Mouse (Mus musculus) stomach, postnatal 0 days (tissue): ENCODE results near the gene Drg1. TPM values are rescaled to one million over a fixed set of nuclear protein-coding genes. Genes with fewer than 3 reads are reported as not detected.
A peak's percentile ranks its signal among the peaks of the same experiment; 100 is the strongest.
"Not testable (repeated sequence)": the region's sequence is repeated elsewhere in the genome, so short reads cannot be mapped to it uniquely, and the experiment has no call there.

Experiments used
- ATAC-seq: fragments of 200-750 bp; cut with Nextera tagmentation; 2 replicates; pipeline ENCODE4 v1.8.0; 2017; ENCODE audit not compliant: low FRiP score, low TSS enrichment
- DNase-seq: peaks from one replicate; pipeline ENCODE4 v3.0.0-alpha.2; 2016; ENCODE audit warnings: low spot score
- H3K27ac ChIP-seq: fragments of 300-500 bp; sonication (generic); replicated peaks from 2 replicates; pipeline ENCODE4 v1.5.1; 2014; ENCODE audit warnings: mild to moderate bottlenecking, control low read depth
- H3K27me3 ChIP-seq: fragments of 300-500 bp; sonication (generic); 2 replicates; pipeline ENCODE4 v1.6.1; 2014; ENCODE audit warnings: low read length; ENCODE audit not compliant: control insufficient read depth, insufficient read depth
- H3K36me3 ChIP-seq: fragments of 300-500 bp; sonication (generic); 2 replicates; pipeline ENCODE4 v1.6.1; 2014; ENCODE audit warnings: low read length, mixed read lengths; ENCODE audit not compliant: control insufficient read depth, insufficient read depth
- H3K4me1 ChIP-seq: fragments of 300-500 bp; sonication (generic); replicated peaks from 2 replicates; pipeline ENCODE4 v1.6.1; 2014; ENCODE audit warnings: antibody characterized with exemption; ENCODE audit not compliant: control insufficient read depth, insufficient read depth
- H3K4me2 ChIP-seq: fragments of 300-500 bp; sonication (generic); replicated peaks from 2 replicates; pipeline ENCODE4 v1.6.1; 2014; ENCODE audit warnings: low read depth, mild to moderate bottlenecking, control low read depth, moderate library complexity
- H3K4me3 ChIP-seq: fragments of 300-500 bp; sonication (generic); 2 replicates; pipeline ENCODE4 v1.5.1; 2014; ENCODE audit warnings: low read depth, low read length, control low read depth
- H3K9ac ChIP-seq: fragments of 300-500 bp; sonication (generic); 2 replicates; pipeline ENCODE4 v1.6.1; 2014; ENCODE audit warnings: mild to moderate bottlenecking, low read length, control low read depth, mixed read lengths
- H3K9me3 ChIP-seq: fragments of 300-500 bp; sonication (generic); 2 replicates; pipeline ENCODE4 v1.6.1; 2016; ENCODE audit warnings: low read length; ENCODE audit not compliant: control insufficient read depth
- WGBS: fragments of 180-500 bp; shearing (Covaris S2); extraction: QIAGEN DNeasy Blood & Tissue Kit; methylation state at CpG from one replicate; pipeline ENCODE4 v1.1.7; 2014; 5-methylcytosine and 5-hydroxymethylcytosine counted together
- polyA plus RNA-seq: library from polyadenylated mRNA; unstranded; fragments of >200 nt; fragmentation: Nextera tagmentation; extraction: Ambion mirVana; gene quantifications from 2 replicates; pipeline ENCODE4 v1.2.1, GENCODE M21; 2015

Gene Drg1
- polyA plus RNA-seq, 1 experiment from 2014 or later: 109 TPM

DNA sequence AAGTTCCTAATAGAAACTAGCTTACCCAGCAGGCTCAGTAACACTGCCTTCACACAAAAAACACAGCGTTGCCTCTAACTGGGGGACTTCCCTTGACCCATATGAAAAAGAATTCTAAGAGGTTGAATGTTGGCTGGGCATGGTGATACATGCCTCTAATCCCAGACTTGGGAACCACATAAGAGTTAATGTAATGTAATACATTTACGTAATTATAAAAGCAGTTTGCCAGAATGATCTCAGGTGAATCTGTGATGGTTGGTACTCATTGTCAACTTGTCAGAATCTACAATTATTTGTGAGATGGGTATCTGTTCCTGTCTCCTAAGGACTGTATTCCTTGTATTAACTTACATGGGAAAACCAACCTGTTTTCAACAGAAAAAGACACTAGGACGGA lies 109.2 kb downstream of the Drg1 start:
- DNase-seq, H3K27me3 ChIP-seq, H3K4me1 ChIP-seq, H3K4me3 ChIP-seq, H3K9ac ChIP-seq, H3K9me3 ChIP-seq, H3K27ac ChIP-seq, ATAC-seq, H3K36me3 ChIP-seq, H3K4me2 ChIP-seq: not testable (repeated sequence)
- WGBS: 93% methylated on average over 2 of the region's 3 CpGs

DNA sequence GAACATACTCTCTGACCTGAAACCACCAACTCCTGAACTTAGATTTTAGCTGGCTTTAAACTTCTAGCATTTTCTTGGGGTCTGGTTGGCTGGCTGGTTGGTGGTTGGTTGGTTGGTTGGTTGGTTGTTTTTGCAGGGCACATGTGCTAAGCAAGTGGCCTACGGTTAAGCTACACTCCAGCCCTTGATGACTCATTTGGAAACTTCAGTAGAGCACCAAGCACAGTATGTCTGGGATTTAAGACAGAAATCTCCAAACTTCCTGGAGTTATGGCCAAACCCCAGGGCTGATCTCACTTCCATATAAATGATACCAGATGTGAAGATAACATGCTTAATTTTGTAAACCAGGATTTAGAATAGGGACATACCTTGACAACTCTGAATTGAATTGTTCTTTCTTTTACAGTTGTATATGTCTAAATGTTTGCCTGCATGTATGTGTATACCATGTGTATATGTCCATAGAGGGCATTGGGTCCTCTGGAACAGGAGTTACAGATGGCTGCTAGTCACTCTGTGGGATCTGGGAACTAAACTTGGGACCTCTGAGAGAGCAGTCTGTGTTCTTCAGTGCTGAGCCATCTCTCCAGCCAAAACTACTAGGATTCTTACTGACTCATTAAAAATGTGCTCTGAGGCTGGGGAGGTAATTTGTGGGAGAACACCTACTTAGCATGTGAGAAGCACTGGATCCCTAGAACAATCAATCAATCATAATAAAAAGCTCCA lies 112.4 kb downstream of the Drg1 start:
- 71% methylated on average over 1 of the region's 1 CpGs for WGBS
- not testable (repeated sequence) for H3K4me1 ChIP-seq, H3K4me3 ChIP-seq, H3K27ac ChIP-seq, H3K9me3 ChIP-seq, H3K27me3 ChIP-seq, H3K9ac ChIP-seq, H3K36me3 ChIP-seq, H3K4me2 ChIP-seq
- DNase-seq (peak; percentile 40), ATAC-seq (peak; percentile 77)

DNA sequence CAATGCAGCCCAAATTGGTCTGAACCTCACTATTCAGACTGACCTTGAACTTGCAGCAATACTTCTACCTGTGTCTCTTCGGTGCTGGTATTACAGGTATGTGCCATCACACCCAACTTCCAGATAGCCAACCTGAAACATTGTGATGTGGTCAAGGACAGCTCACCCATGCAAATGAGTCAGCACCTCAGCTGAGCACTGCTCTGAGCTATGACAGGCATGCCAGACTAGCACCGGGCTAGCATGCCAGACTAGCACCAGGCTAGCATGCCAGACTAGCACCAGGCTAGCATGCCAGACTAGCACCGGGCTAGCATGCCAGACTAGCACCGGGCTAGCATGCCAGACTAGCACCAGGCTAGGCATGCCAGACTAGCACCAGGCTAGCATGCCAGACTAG lies 114.9 kb downstream of the Drg1 start:
- not testable (repeated sequence) for H3K27me3 ChIP-seq, H3K4me3 ChIP-seq, H3K9ac ChIP-seq, H3K4me1 ChIP-seq, H3K9me3 ChIP-seq, H3K36me3 ChIP-seq, DNase-seq, H3K27ac ChIP-seq, H3K4me2 ChIP-seq
- ATAC-seq: peak; percentile 63
- WGBS: 90% methylated on average over 4 of the region's 4 CpGs

DNA sequence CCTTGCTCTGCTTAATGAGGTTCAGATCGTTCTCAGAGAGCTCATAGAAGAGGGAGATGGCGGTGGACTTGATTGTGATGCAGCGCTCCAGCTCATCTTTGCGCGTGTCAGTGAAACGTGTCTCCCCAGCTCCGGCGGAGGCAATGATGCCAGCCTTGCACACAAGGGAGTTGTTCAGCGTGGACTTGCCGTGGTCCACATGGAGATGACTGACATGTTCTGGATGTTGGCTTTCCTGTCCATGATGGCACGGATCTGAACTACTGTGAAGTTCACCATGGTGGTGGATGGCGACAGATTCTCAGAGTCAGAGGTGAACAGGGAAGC lies 115.6 kb downstream of the Drg1 start:
- not testable (repeated sequence) for H3K9me3 ChIP-seq, H3K9ac ChIP-seq, H3K4me3 ChIP-seq, H3K27ac ChIP-seq, ATAC-seq, H3K36me3 ChIP-seq, H3K4me2 ChIP-seq, H3K4me1 ChIP-seq, DNase-seq, H3K27me3 ChIP-seq
- 95% methylated on average over 12 of the region's 12 CpGs for WGBS

DNA sequence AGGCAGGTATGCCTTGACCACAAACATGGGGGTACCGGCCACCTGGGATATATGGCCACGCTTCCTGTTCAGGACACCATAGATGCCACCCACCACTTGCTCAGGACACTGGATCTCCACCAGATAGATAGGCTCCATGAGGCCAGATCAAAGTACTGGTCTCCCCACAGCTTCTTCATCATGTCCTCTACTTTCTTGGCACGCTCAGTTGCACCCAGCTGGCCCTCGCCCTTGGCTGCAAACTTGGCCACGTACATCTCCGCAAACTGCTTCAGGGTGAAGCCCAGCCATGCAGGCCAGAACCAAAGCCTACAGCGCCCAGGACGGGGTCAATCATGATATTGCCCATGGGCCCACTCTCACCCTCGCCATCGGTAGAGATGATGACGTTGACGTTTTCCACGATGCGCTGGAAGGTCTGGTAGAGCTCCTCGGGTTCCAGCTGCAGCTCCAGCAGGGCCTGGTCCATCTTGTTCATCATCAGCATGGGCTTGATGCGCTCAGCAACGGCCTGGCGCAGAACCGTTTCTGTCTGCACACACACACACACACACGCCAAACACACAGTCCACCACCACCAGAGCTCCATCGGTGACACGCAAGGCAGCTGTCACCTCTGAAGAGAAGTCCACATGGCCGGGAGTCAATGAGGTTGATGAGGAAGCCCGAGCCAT lies 116.1 kb downstream of the Drg1 start:
- H3K4me3 ChIP-seq, H3K4me2 ChIP-seq, H3K27ac ChIP-seq, H3K9me3 ChIP-seq, H3K36me3 ChIP-seq, H3K4me1 ChIP-seq, H3K9ac ChIP-seq, ATAC-seq, DNase-seq, H3K27me3 ChIP-seq: not testable (repeated sequence)
- 93% methylated on average over 23 of the region's 24 CpGs for WGBS

DNA sequence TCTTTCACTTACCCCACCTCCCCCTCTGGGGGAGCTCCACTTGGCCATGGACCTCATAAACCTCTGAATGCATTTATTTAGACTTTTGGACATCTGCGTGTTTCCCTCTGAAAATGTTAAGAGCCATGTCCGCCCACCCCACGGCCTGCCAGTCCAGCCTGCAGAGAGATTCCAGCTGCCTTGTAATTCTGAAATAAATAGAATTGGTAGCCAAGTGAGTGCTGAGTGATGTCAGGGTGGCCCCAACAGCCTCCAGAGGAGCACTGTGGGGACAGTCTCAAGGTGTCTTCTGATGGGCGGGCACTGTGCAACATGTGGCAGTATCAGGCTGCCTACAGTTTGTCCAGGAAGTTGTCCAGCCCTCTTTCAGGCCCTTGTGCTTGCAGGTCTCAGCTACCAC lies 116.7 kb downstream of the Drg1 start:
- not testable (repeated sequence) for H3K4me2 ChIP-seq, DNase-seq, H3K4me1 ChIP-seq, H3K27ac ChIP-seq, H3K9ac ChIP-seq, H3K27me3 ChIP-seq, H3K4me3 ChIP-seq, H3K9me3 ChIP-seq, H3K36me3 ChIP-seq
- WGBS: 88% methylated on average over 4 of the region's 4 CpGs
- ATAC-seq: peak; percentile 7; the same call in 1 of the 2 replicates

DNA sequence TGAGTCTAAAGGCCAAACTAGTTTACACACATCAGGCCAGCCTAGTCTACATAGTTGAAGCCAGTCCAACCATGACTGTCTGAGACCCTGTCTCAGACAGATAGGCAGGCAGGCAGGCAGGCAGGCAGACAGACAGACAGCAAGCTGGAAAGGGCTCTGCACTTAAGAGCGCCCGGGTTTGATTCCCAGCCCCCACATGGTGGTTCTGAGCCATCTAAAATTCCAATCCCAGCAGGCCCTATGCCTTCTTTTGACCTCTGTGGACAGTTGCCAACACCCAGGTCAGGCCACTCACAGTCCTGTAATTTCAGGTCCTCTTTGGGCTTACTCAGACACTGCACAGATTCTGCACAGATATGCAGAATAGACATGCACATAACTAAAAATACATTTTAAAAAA lies 119.4 kb downstream of the Drg1 start:
- H3K27ac ChIP-seq, ATAC-seq, H3K9ac ChIP-seq, H3K36me3 ChIP-seq, H3K9me3 ChIP-seq, H3K27me3 ChIP-seq, H3K4me2 ChIP-seq, H3K4me1 ChIP-seq, DNase-seq, H3K4me3 ChIP-seq: not testable (repeated sequence)
- 63% methylated on average over 2 of the region's 2 CpGs for WGBS

DNA sequence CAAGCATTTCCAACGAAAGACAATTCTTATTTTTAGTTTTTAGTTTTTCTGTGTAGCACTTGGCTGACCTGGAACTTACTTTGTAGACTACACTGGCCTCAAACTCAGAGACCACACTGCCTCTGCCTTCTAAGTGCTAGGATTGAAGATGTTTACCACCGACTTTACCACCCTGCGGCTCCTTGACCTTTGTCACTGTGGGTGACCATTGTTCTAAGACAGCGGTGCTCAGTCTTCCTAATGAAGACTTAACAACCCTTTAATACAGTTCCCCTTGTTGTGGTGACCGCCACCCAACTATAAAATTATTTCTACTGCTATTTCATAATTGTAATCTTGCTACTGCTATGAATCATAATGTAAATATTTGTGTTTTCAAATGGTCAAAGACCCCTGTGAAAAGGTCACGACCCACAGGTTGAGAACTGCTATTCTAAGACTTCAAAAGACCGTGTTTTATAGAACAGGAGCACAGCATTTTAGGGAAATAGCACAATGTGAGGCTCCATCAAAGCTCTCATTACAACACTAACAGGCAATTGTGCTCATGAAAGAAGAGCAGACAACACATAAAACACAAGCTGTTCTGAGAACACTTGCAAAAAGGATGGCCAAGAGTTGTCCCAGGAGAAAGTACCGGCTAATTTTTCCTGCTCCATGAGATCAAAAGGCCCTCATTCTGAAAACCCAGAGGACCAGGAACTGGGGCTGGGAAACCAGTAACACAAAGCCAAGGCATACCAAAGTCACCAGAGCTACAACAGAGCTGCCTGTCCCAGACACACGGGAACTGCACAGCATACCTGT lies 120.7 kb downstream of the Drg1 start:
- whole genome bisulfite sequencing: 72% methylated on average over 7 of the region's 9 CpGs
- not testable (repeated sequence) for H3K4me3 ChIP-seq, H3K4me2 ChIP-seq, H3K4me1 ChIP-seq, H3K36me3 ChIP-seq, ATAC-seq, H3K27me3 ChIP-seq, H3K9me3 ChIP-seq, H3K9ac ChIP-seq, H3K27ac ChIP-seq, DNase-seq

DNA sequence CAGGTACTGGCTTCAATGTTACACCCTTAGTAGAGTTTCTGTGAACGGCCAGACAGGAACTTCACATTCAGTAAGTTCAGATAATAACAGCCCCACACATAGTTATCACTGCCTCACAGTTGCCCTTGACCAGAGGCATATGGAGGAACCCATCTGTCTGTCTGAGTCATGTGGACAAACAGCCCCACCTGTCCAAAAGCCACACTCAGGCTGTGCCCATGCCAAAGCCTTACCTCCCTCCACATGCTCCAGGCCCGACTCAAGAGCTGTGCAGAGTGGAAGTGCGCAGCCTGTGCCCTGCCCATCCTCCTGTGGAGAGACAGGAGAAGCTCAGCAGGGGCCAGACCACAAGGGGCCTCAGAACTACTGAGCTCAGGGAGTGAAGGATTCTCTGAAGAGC lies 122.2 kb downstream of the Drg1 start:
- 56% methylated on average over 3 of the region's 3 CpGs for WGBS
- not testable (repeated sequence) for ATAC-seq

More for the DNA sequence above, 122.2 kb downstream of the Drg1 start:
- H3K27me3 ChIP-seq, H3K9me3 ChIP-seq, H3K9ac ChIP-seq, H3K4me2 ChIP-seq, H3K27ac ChIP-seq, H3K4me3 ChIP-seq, H3K36me3 ChIP-seq, H3K4me1 ChIP-seq: not testable (repeated sequence)
- peak; percentile 42 for DNase-seq
